Mouse (Mus musculus) CH12.LX (cell line): Measurements from ENCODE around the gene 1600002K03Rik.

Experiments
- CTCF ChIP-seq, 2 experiments: IDR thresholded peaks in 1 of 2; conservative IDR thresholded peaks in 1 of 2; 2 replicates each; pipeline ENCODE4 v1.5.1; 2011 to 2012; ENCODE audit warnings: low read depth in 2 of 2, low read length in 2 of 2, improper control_type of control experiment in 1 of 2, inconsistent platforms in 1 of 2, mild to moderate bottlenecking in 1 of 2, moderate library complexity in 1 of 2
- TBP ChIP-seq: conservative IDR thresholded peaks from 2 replicates; pipeline ENCODE4 v1.6.1; 2011; ENCODE audit warnings: low read depth, low read length, improper control_type of control experiment
- USF2 ChIP-seq: conservative IDR thresholded peaks from 2 replicates; pipeline ENCODE4 v1.6.1; 2011; ENCODE audit warnings: low read depth, low read length, improper control_type of control experiment

DNA sequence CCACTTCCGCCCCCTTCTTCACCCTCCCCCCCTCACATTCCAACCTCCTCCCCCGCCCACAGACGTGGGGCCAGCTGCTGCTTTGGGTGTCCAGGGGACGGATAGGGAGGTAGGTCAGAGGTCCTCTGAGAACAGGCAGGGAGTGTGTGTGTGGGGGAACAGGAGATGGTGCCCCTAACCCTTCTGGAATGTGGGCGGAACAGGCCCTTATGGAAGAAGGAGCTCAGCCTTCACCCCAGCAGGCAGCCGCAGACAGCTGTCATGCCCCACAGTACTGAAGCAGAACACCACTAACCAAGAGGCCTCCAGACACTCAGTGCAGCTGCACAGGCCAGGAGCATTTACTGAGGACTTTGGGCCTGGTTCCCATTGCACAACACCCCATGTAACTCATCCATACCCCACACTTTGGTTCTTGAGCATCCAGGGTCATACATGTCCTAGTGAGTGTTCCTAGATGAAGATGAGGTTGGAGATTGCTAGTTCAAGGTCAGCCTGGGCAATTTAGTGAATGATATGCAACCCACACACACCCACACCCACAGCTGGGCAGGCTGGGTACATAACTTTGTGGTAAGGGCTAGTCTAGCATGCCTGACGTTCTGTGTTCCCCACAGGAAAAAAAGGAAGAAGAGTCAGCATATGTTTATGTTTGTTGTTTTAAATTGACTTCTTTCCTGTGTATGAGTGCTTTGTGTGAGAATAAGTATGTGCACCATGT is 11.1 kb upstream of the 1600002K03Rik start:
- no peak for TF ChIP-seq USF2
- no peak for TF ChIP-seq CTCF (conservative IDR thresholded peaks at IDR 0.05 in 1 of 2, IDR thresholded peaks at IDR 0.05 in 1 of 2; ENCODE audit: low read depth in 2 of 2, low read length in 2 of 2)
- TF ChIP-seq TBP, result no peak
